Mouse (Mus musculus): Measurements from ENCODE around the gene Pitpnc1. TPM values are rescaled to one million over a fixed set of nuclear protein-coding genes. Genes with fewer than 3 reads are reported as not detected.

The Pitpnc1 gene
- total and polyA plus RNA-seq, 3 experiments = 2.4 to 5.4 (median 3.6) TPM

DNA sequence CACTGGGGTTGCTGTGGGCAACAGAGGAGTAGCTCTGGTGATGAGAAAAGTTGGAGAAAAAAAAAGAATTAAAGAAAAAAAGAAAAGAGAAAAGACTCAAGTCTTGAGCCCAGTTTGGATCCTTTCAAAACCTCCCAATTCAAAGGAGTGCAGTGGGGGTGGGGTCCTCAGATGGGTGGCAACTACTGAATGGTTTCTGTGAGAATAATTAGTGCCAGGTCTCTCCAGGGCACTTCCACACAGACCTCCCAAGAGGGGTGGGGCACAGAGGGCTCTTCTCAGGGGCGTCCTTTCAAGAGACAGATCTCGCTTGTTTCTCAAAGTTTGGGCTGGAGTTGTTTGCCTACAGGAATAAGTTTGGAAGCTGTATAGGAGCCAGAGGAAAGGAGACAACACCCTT, 80.0 kb downstream of the Pitpnc1 start:
- H3K27ac ChIP-seq (ENCODE audit: insufficient read depth, low read depth) = no peak overlapping the region
- peaks cover 0 to 10% of the 10 kb centered on the region in 2 experiments; a peak in 1 of 4 replicates for H3K4me1 ChIP-seq (ENCODE audit: control insufficient read depth in 1 of 2, insufficient read depth in 2 of 2)
- in situ Hi-C loops (cut with MboI; ENCODE audit: low pct_ligation_motif_present, low pct_unique_long_range_greater_than_20kb, low sequenced_read_pairs) = loop anchor here (10.0 kb wide), 1 partner anchor 64 kb away; no protein-coding TSS in a partner anchor
- no peaks in the 10 kb centered on the region for H3K79me2 ChIP-seq (replicated peaks; ENCODE audit: control insufficient read depth, extremely low read depth, insufficient read depth, poor library complexity, severe bottlenecking)
- H3K4me2 ChIP-seq (ENCODE audit: insufficient read depth, low read depth, poor library complexity, severe bottlenecking) = no peak overlapping the region
- no peak overlapping the region for H3K4me3 ChIP-seq (replicated peaks in 1 of 3; ENCODE audit: low read depth in 2 of 3, low read length in 2 of 3, poor library complexity in 1 of 3)
- no peak overlapping the region for H3K9ac ChIP-seq (ENCODE audit: insufficient read depth, low read depth)
- no peaks in the 10 kb centered on the region for H3K36me3 ChIP-seq (replicated peaks in 1 of 2; ENCODE audit: control insufficient read depth in 1 of 2, insufficient read depth in 1 of 2, low read length in 1 of 2)
- dilution Hi-C loops (cut with MboI; ENCODE audit: extremely low pct_ligation_motif_present, extremely low pct_unique_long_range_greater_than_20kb, low sequenced_read_pairs) = no loop called here
- TF ChIP-seq UBTF (IDR thresholded peaks at IDR 0.05; ENCODE audit: low read depth, low read length) (no peak), BHLHE40 (IDR thresholded peaks at IDR 0.05; ENCODE audit: low read depth, low read length) (no peak), ZC3H11A (IDR thresholded peaks at IDR 0.05; ENCODE audit: low read depth, low read length) (no peak), MAFK (IDR thresholded peaks at IDR 0.05; ENCODE audit: insufficient replicate concordance, low read length) (no peak), MEF2A (IDR thresholded peaks at IDR 0.05; ENCODE audit: borderline replicate concordance, low read depth, low read length) (no peak)
- H3K9me3 ChIP-seq (replicated peaks; ENCODE audit: low read length) = no peaks in the 10 kb centered on the region
- DNase-seq (ENCODE audit: extremely low read depth) = no peak
- H3K27me3 ChIP-seq (replicated peaks) = no peaks in the 10 kb centered on the region

DNA sequence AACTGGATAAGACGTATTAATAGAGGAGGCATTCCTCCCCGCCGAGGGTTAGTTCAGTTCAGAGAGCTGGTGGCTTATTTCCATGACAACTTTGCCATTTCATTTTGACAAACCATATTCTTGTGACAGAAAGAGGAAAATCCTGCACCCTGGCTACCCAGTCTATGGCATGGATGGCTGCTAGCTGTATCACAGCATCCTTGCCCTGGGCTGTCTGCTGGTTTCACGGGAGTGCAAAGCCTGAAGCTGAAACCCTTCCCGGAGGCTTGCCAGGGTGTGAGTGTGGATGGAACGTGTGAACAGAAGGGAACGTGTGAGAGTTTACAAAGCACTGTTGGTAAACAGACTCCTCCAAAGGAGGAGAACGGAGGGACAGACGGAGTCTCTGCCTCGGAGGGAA, 80.5 kb downstream of the Pitpnc1 start:
- Histone ChIP-seq H3K4me2 (ENCODE audit: insufficient read depth, low read depth, poor library complexity, severe bottlenecking) (no peak overlapping the region), H3K79me2 (replicated peaks; ENCODE audit: control insufficient read depth, extremely low read depth, insufficient read depth, poor library complexity, severe bottlenecking) (no peaks in the 10 kb centered on the region), H3K9ac (ENCODE audit: insufficient read depth, low read depth) (no peak overlapping the region), H3K27me3 (replicated peaks) (no peaks in the 10 kb centered on the region), H3K36me3 (replicated peaks in 1 of 2; ENCODE audit: control insufficient read depth in 1 of 2, insufficient read depth in 1 of 2, low read length in 1 of 2) (no peaks in the 10 kb centered on the region), H3K4me1 (ENCODE audit: control insufficient read depth in 1 of 2, insufficient read depth in 2 of 2) (peaks cover 0 to 15% of the 10 kb centered on the region in 2 experiments; a peak in 1 of 4 replicates), H3K27ac (ENCODE audit: insufficient read depth, low read depth) (no peak overlapping the region), H3K4me3 (replicated peaks in 1 of 3; ENCODE audit: low read depth in 2 of 3, low read length in 2 of 3, poor library complexity in 1 of 3) (no peak overlapping the region), H3K9me3 (replicated peaks; ENCODE audit: low read length) (no peaks in the 10 kb centered on the region)
- dilution Hi-C loops (cut with MboI; ENCODE audit: extremely low pct_ligation_motif_present, extremely low pct_unique_long_range_greater_than_20kb, low sequenced_read_pairs) = no loop called here
- TF ChIP-seq POLR2AphosphoS2 (IDR thresholded peaks at IDR 0.05; ENCODE audit: low read depth, low read length) (no peak), USF2 (conservative IDR thresholded peaks at IDR 0.05; ENCODE audit: low read depth, low read length) (no peak), CHD2 (IDR thresholded peaks at IDR 0.05; ENCODE audit: low read length) (no peak), GABPA (IDR thresholded peaks at IDR 0.05; ENCODE audit: insufficient replicate concordance, low read depth, low read length) (no peak), ETS1 (conservative IDR thresholded peaks at IDR 0.05; ENCODE audit: low read depth, low read length) (no peak), HCFC1 (IDR thresholded peaks at IDR 0.05; ENCODE audit: low read depth, low read length) (no peak), BHLHE40 (IDR thresholded peaks at IDR 0.05; ENCODE audit: low read depth, low read length) (no peak), JUN (IDR thresholded peaks at IDR 0.05; ENCODE audit: insufficient read depth, low read depth, low read length) (no peak), UBTF (IDR thresholded peaks at IDR 0.05; ENCODE audit: low read depth, low read length) (no peak), NELFE (IDR thresholded peaks at IDR 0.05; ENCODE audit: low read depth, low read length) (no peak), ZKSCAN1 (IDR thresholded peaks at IDR 0.05; ENCODE audit: borderline replicate concordance, low read depth, low read length) (no peak), CTCF (conservative IDR thresholded peaks at IDR 0.05 in 1 of 2, IDR thresholded peaks at IDR 0.05 in 1 of 2; ENCODE audit: low read depth in 2 of 2, low read length in 2 of 2) (no peak)
- in situ Hi-C loops (cut with MboI; ENCODE audit: low pct_ligation_motif_present, low pct_unique_long_range_greater_than_20kb, low sequenced_read_pairs) = loop anchor here (10.0 kb wide), 1 partner anchor 65 kb away; no protein-coding TSS in a partner anchor
- no peak for DNase-seq (ENCODE audit: extremely low read depth)
